Mouse (Mus musculus) limb, embryonic 11.5 days (tissue): Measurements from ENCODE around the gene Bmf. TPM values are rescaled to one million over a fixed set of nuclear protein-coding genes. Genes with fewer than 3 reads are reported as not detected.

Experiments used
- ATAC-seq: fragments of 200-750 bp; cut with Nextera tagmentation; 2 replicates; pipeline ENCODE4 v1.8.0; 2017; ENCODE audit warnings: low read depth; ENCODE audit not compliant: insufficient number of reproducible peaks, low FRiP score, low TSS enrichment
- DNase-seq: peaks from one replicate; pipeline ENCODE4 v3.0.0-alpha.2; 2015; ENCODE audit warnings: low spot score
- H3K27ac ChIP-seq: fragments of 300-500 bp; sonication (generic); replicated peaks from 2 replicates; pipeline ENCODE4 v1.5.1; 2014; ENCODE audit warnings: low read depth, mild to moderate bottlenecking, low read length
- H3K27me3 ChIP-seq: fragments of 300-500 bp; sonication (generic); 2 replicates; pipeline ENCODE4 v1.6.1; 2014; ENCODE audit warnings: mild to moderate bottlenecking, low read length, mixed read lengths; ENCODE audit not compliant: control insufficient read depth, insufficient read depth
- H3K36me3 ChIP-seq: fragments of 300-500 bp; sonication (generic); 2 replicates; pipeline ENCODE4 v1.6.1; 2014; ENCODE audit warnings: mild to moderate bottlenecking, low read length, moderate library complexity, mixed read lengths; ENCODE audit not compliant: control insufficient read depth, insufficient read depth
- H3K4me1 ChIP-seq: fragments of 300-500 bp; sonication (generic); 2 replicates; pipeline ENCODE4 v1.6.1; 2014; ENCODE audit warnings: low read length, mixed read lengths; ENCODE audit not compliant: control insufficient read depth, insufficient read depth
- H3K4me2 ChIP-seq: fragments of 300-500 bp; sonication (generic); 2 replicates; pipeline ENCODE4 v1.6.1; 2014; ENCODE audit warnings: low read depth, mild to moderate bottlenecking, moderate library complexity; ENCODE audit not compliant: severe bottlenecking
- H3K4me3 ChIP-seq: fragments of 300-500 bp; sonication (generic); 2 replicates; pipeline ENCODE4 v1.5.1; 2014; ENCODE audit warnings: low read depth, low read length
- H3K9ac ChIP-seq: fragments of 300-500 bp; sonication (generic); 2 replicates; pipeline ENCODE4 v1.6.1; 2014; ENCODE audit warnings: mild to moderate bottlenecking, low read length
- H3K9me3 ChIP-seq: fragments of 300-500 bp; sonication (generic); 2 replicates; pipeline ENCODE4 v1.6.1; 2016; ENCODE audit warnings: low read length; ENCODE audit not compliant: control insufficient read depth
- WGBS: fragments of 180-500 bp; shearing (Covaris S2); extraction: QIAGEN DNeasy Blood & Tissue Kit; methylation state at CpG from one replicate; pipeline ENCODE4 v1.1.7; 2014; 5-methylcytosine and 5-hydroxymethylcytosine counted together
- polyA plus RNA-seq: library from polyadenylated mRNA; unstranded; fragments of >200 nt; fragmentation: Nextera tagmentation; extraction: Ambion mirVana; gene quantifications from 2 replicates; pipeline ENCODE4 v1.2.1, GENCODE M21; 2014

Bmf gene
- polyA plus RNA-seq, 1 experiment from 2014 or later, result 7.5 TPM

GRCm38 (mm10) chr2:118532855-118533675 lies 16.4 kb downstream of the Bmf start:
- H3K27me3 ChIP-seq, result no peaks in the 10 kb centered on the region
- peak; percentile 84 for DNase-seq
- 2% methylated on average over 6 of the region's 6 CpGs for WGBS
- H3K4me1 ChIP-seq, result peaks cover 54% of the 10 kb centered on the region
- no peak overlapping the region for H3K4me3 ChIP-seq
- H3K36me3 ChIP-seq, result no peaks in the 10 kb centered on the region
- H3K4me2 ChIP-seq, result peak overlapping the region; percentile 21; the same call in 1 of the 2 replicates
- peak overlapping the region; percentile 94 for H3K27ac ChIP-seq
- peak overlapping the region; percentile 41; the same call in 1 of the 2 replicates for H3K9ac ChIP-seq
- ATAC-seq, result peak; percentile 85
- no peaks in the 10 kb centered on the region for H3K9me3 ChIP-seq

GRCm38 (mm10) chr2:118532401-118532800 lies 17.1 kb downstream of the Bmf start:
- Histone ChIP-seq H3K36me3 (no peaks in the 10 kb centered on the region), H3K27ac (peak overlapping the region; percentile 87), H3K9ac (peak overlapping the region; percentile 41; the same call in 1 of the 2 replicates), H3K27me3 (no peaks in the 10 kb centered on the region), H3K4me2 (no peak overlapping the region; the same call in 1 of the 2 replicates), H3K4me3 (no peak overlapping the region), H3K9me3 (no peaks in the 10 kb centered on the region), H3K4me1 (peaks cover 52% of the 10 kb centered on the region)
- ATAC-seq (peak; percentile 15; the same call in 1 of the 2 replicates), DNase-seq (peak; percentile 33)
- 23% methylated on average over 10 of the region's 10 CpGs for WGBS

- DNase-seq, result peak; percentile 56
- no peak overlapping the region for H3K4me3 ChIP-seq
- no peaks in the 10 kb centered on the region for H3K9me3 ChIP-seq
- no peak overlapping the region for H3K9ac ChIP-seq
- no peaks in the 10 kb centered on the region for H3K27me3 ChIP-seq
- peaks cover 49% of the 10 kb centered on the region for H3K4me1 ChIP-seq
- no peaks in the 10 kb centered on the region for H3K36me3 ChIP-seq
- WGBS, result 4% methylated on average over 7 of the region's 7 CpGs
- ATAC-seq, result no peak
- 0 out of 2 replicates have a peak overlapping the region, but pooled peaks have one; percentile 8 for H3K4me2 ChIP-seq
- peak overlapping the region; percentile 24 for H3K27ac ChIP-seq
Observed at GRCm38 (mm10) chr2:118529466-118530181, 19.9 kb downstream of the Bmf start.

- H3K27me3 ChIP-seq, result no peaks in the 10 kb centered on the region
- H3K9me3 ChIP-seq, result no peaks in the 10 kb centered on the region
- no peak for DNase-seq
- H3K36me3 ChIP-seq, result no peaks in the 10 kb centered on the region
- H3K4me3 ChIP-seq, result no peak overlapping the region
- H3K9ac ChIP-seq, result no peak overlapping the region
- ATAC-seq, result no peak
- WGBS, result 90% methylated on average over 5 of the region's 5 CpGs
- H3K4me2 ChIP-seq, result no peak overlapping the region
- peaks cover 39% of the 10 kb centered on the region for H3K4me1 ChIP-seq
- no peak overlapping the region for H3K27ac ChIP-seq
Observed at GRCm38 (mm10) chr2:118526545-118526944, 22.9 kb downstream of the Bmf start.

- H3K27ac ChIP-seq, result no peak overlapping the region
- H3K9ac ChIP-seq, result no peak overlapping the region
- ATAC-seq, result no peak
- no peak overlapping the region for H3K4me3 ChIP-seq
- no peak overlapping the region for H3K4me2 ChIP-seq
- no peaks in the 10 kb centered on the region for H3K27me3 ChIP-seq
- no peaks in the 10 kb centered on the region for H3K36me3 ChIP-seq
- no peaks in the 10 kb centered on the region for H3K9me3 ChIP-seq
- H3K4me1 ChIP-seq, result peaks cover 27% of the 10 kb centered on the region
- 82% methylated on average over 3 of the region's 3 CpGs for WGBS
- DNase-seq, result no peak
Observed at GRCm38 (mm10) chr2:118524811-118525210, 24.7 kb downstream of the Bmf start.

- WGBS, result 65% methylated on average over 5 of the region's 5 CpGs
- H3K9ac ChIP-seq, result no peak overlapping the region
- H3K36me3 ChIP-seq, result no peaks in the 10 kb centered on the region
- no peak for DNase-seq
- H3K4me2 ChIP-seq, result no peak overlapping the region
- H3K4me3 ChIP-seq, result no peak overlapping the region
- H3K27ac ChIP-seq, result no peak overlapping the region
- peaks cover 24% of the 10 kb centered on the region for H3K4me1 ChIP-seq
- ATAC-seq, result no peak
- H3K27me3 ChIP-seq, result no peaks in the 10 kb centered on the region
- no peaks in the 10 kb centered on the region for H3K9me3 ChIP-seq
Observed at GRCm38 (mm10) chr2:118523163-118523730, 26.2 kb downstream of the Bmf start.

GRCm38 (mm10) chr2:118522265-118522664 lies 27.2 kb downstream of the Bmf start:
- Histone ChIP-seq H3K4me1 (peaks cover 22% of the 10 kb centered on the region), H3K4me3 (no peak overlapping the region), H3K9ac (no peak overlapping the region), H3K4me2 (no peak overlapping the region), H3K9me3 (no peaks in the 10 kb centered on the region), H3K27me3 (no peaks in the 10 kb centered on the region), H3K27ac (no peak overlapping the region), H3K36me3 (no peaks in the 10 kb centered on the region)
- ATAC-seq, result no peak
- 18% methylated on average over 2 of the region's 2 CpGs for WGBS
- no peak for DNase-seq
